In genomic region chr12:8810966-8811365, GRCm38 (mm10) we compare ENCODE assay signal across 13 mouse cellular contexts. TPM values are rescaled to one million over a fixed set of nuclear protein-coding genes. Genes with fewer than 3 reads are reported as not detected.
A peak's percentile ranks its signal among the peaks of the same experiment; 100 is the strongest.
DNase-seq lines count a peak whose midpoint lies in the region; ATAC-seq and TF ChIP-seq lines count a peak whose summit lies in the region.
"Had no signal": no experiment of that assay in that cellular context is flagged by ENCODE, and none has a peak within 500 bp of the region (broad histone marks: within the 10 kb centered on the region; RNA-seq: fewer than 3 reads in every experiment).

No protein-coding gene starts in this region.

- no peak overlapping the region for H3K4me2 ChIP-seq in kidney, embryonic 16.5 days (replicated peaks; ENCODE audit: low read depth, low read length)
- H3K4me2 ChIP-seq in intestine, embryonic 16.5 days (ENCODE audit: low read depth, low read length): no peak overlapping the region
- H3K4me2 ChIP-seq in lung, postnatal 0 days (replicated peaks; ENCODE audit: low read depth, low read length): no peak overlapping the region
- no peak overlapping the region for H3K4me2 ChIP-seq in stomach, embryonic 15.5 days
- H3K4me2 ChIP-seq: heart, embryonic 13.5 days; limb, embryonic 13.5 days; neural tube, embryonic 15.5 days had no signal

- TF ChIP-seq EP300 in lung, postnatal 0 days (IDR thresholded peaks at IDR 0.05): no peak; the same call in 1 of the 2 replicates

- no peak overlapping the region for H3K4me3 ChIP-seq in kidney, embryonic 16.5 days (ENCODE audit: low read length)
- H3K4me3 ChIP-seq in intestine, embryonic 16.5 days (ENCODE audit: low read length): no peak overlapping the region
- no peak overlapping the region for H3K4me3 ChIP-seq in lung, postnatal 0 days (ENCODE audit: low read depth, low read length)
- H3K4me3 ChIP-seq in stomach, embryonic 15.5 days (replicated peaks): no peak overlapping the region
- H3K4me3 ChIP-seq: heart, embryonic 13.5 days; left cerebral cortex, adult 2 months; limb, embryonic 13.5 days; megakaryocyte, embryonic 14.5 days; neural tube, embryonic 15.5 days had no signal

- H3K27ac ChIP-seq in kidney, embryonic 16.5 days (ENCODE audit: low read length): peak overlapping the region; percentile 77
- H3K27ac ChIP-seq in intestine, embryonic 16.5 days (ENCODE audit: low read length): peak overlapping the region; percentile 76
- H3K27ac ChIP-seq in lung, postnatal 0 days (ENCODE audit: low read length): peak overlapping the region; percentile 94
- H3K27ac ChIP-seq in stomach, embryonic 15.5 days: peak overlapping the region; percentile 85
- H3K27ac ChIP-seq: heart, embryonic 13.5 days; left cerebral cortex, adult 2 months; limb, embryonic 13.5 days; neural tube, embryonic 15.5 days had no signal

- ATAC-seq in kidney, embryonic 16.5 days (ENCODE audit: low FRiP score, low TSS enrichment): no peak
- no peak; the same call in 1 of the 2 replicates for ATAC-seq in intestine, embryonic 16.5 days
- ATAC-seq in lung, postnatal 0 days: peak; percentile 49
- peak; percentile 15; the same call in 1 of the 2 replicates for ATAC-seq in stomach, embryonic 15.5 days (ENCODE audit: insufficient read depth, low FRiP score, low read depth)

- intact Hi-C loops in left cerebral cortex, postnatal 36 days (cut with DNase I): no loop called here

- H3K9me3 ChIP-seq in kidney, embryonic 16.5 days (ENCODE audit: low read length): no peaks in the 10 kb centered on the region
- no peaks in the 10 kb centered on the region for H3K9me3 ChIP-seq in intestine, embryonic 16.5 days (ENCODE audit: control insufficient read depth, low read length)
- no peaks in the 10 kb centered on the region for H3K9me3 ChIP-seq in lung, postnatal 0 days (ENCODE audit: low read length)
- H3K9me3 ChIP-seq in stomach, embryonic 15.5 days: no peaks in the 10 kb centered on the region
- H3K9me3 ChIP-seq: heart, embryonic 13.5 days; limb, embryonic 13.5 days; neural tube, embryonic 15.5 days had no signal

- no peak for TF ChIP-seq CTCF in lung, postnatal 0 days (IDR thresholded peaks at IDR 0.05)

- no peak overlapping the region for H3K9ac ChIP-seq in kidney, embryonic 16.5 days (replicated peaks; ENCODE audit: low read length)
- no peak overlapping the region for H3K9ac ChIP-seq in intestine, embryonic 16.5 days (ENCODE audit: low read depth, low read length)
- H3K9ac ChIP-seq in lung, postnatal 0 days (replicated peaks; ENCODE audit: low read depth): no peak overlapping the region
- H3K9ac ChIP-seq in stomach, embryonic 15.5 days: no peak overlapping the region
- H3K9ac ChIP-seq: heart, embryonic 13.5 days; limb, embryonic 13.5 days; neural tube, embryonic 15.5 days had no signal

- 55% methylated on average over 2 of the region's 2 CpGs for WGBS in kidney, embryonic 16.5 days
- WGBS in intestine, embryonic 16.5 days: 63% methylated on average over 2 of the region's 2 CpGs
- WGBS in lung, postnatal 0 days: 32% methylated on average over 2 of the region's 2 CpGs
- 56% methylated on average over 2 of the region's 2 CpGs for WGBS in stomach, embryonic 15.5 days

- no peak for DNase-seq in kidney, postnatal 10 days
- DNase-seq in lung, postnatal 0 days (ENCODE audit: low spot score): peak; percentile 85
- DNase-seq in left cerebral cortex, postnatal 36 days (ENCODE audit: low spot score in 2 of 2): no peak
- no peak for DNase-seq in layer of hippocampus, postnatal 25 days (ENCODE audit: extremely low spot score in 1 of 2, low spot score in 1 of 2)
- DNase-seq: thymus, postnatal 25 days had no signal

- H3K36me3 ChIP-seq in kidney, embryonic 16.5 days (ENCODE audit: insufficient read depth, low read length): no peaks in the 10 kb centered on the region
- no peaks in the 10 kb centered on the region for H3K36me3 ChIP-seq in intestine, embryonic 16.5 days (ENCODE audit: control insufficient read depth, insufficient read depth, low read length)
- no peaks in the 10 kb centered on the region for H3K36me3 ChIP-seq in lung, postnatal 0 days (ENCODE audit: insufficient read depth, low read length)
- H3K36me3 ChIP-seq in stomach, embryonic 15.5 days: no peaks in the 10 kb centered on the region
- H3K36me3 ChIP-seq: heart, embryonic 13.5 days; limb, embryonic 13.5 days; neural tube, embryonic 15.5 days had no signal

- peaks cover 15% of the 10 kb centered on the region; the same call in 1 of the 2 replicates for H3K4me1 ChIP-seq in kidney, embryonic 16.5 days (ENCODE audit: insufficient read depth, low read length)
- H3K4me1 ChIP-seq in intestine, embryonic 16.5 days (ENCODE audit: control insufficient read depth, insufficient read depth, low read length): peaks cover 18% of the 10 kb centered on the region
- peaks cover 4% of the 10 kb centered on the region; the same call in 1 of the 2 replicates for H3K4me1 ChIP-seq in lung, postnatal 0 days (ENCODE audit: insufficient read depth, low read depth, low read length)
- peaks cover 13% of the 10 kb centered on the region for H3K4me1 ChIP-seq in stomach, embryonic 15.5 days
- H3K4me1 ChIP-seq: megakaryocyte, embryonic 14.5 days; neural tube, embryonic 15.5 days had no signal

- H3K27me3 ChIP-seq in kidney, embryonic 16.5 days (ENCODE audit: insufficient read depth, low read length): no peaks in the 10 kb centered on the region
- no peaks in the 10 kb centered on the region for H3K27me3 ChIP-seq in intestine, embryonic 16.5 days (replicated peaks; ENCODE audit: control insufficient read depth, insufficient read depth, low read length)
- H3K27me3 ChIP-seq in lung, postnatal 0 days (replicated peaks; ENCODE audit: insufficient read depth, low read length): no peaks in the 10 kb centered on the region
- H3K27me3 ChIP-seq in stomach, embryonic 15.5 days (replicated peaks): no peaks in the 10 kb centered on the region
- H3K27me3 ChIP-seq: limb, embryonic 13.5 days; neural tube, embryonic 15.5 days had no signal

RNA-seq across cellular contexts. Expression of gene Sdc1, which starts 39.8 kb away (rescaled TPM):
- polyA plus RNA-seq in kidney, embryonic 16.5 days (2015; fragmentation: Nextera tagmentation; extraction: Ambion mirVana): 65.4 and 66.9 TPM in 2 replicates
- polyA plus RNA-seq in intestine, embryonic 16.5 days (2015; fragmentation: Nextera tagmentation; extraction: Ambion mirVana): 102 and 109 TPM in 2 replicates
- polyA plus RNA-seq in lung, postnatal 0 days (2015; fragmentation: Nextera tagmentation; extraction: Ambion mirVana): 303 and 306 TPM in 2 replicates
- 131 and 142 TPM in 2 replicates for polyA plus RNA-seq in stomach, embryonic 15.5 days (2015; fragmentation: Nextera tagmentation; extraction: Ambion mirVana)
- total RNA-seq in left cerebral cortex, postnatal 36 days (2021): 1 to 10 TPM; 1.4 to 1.6 TPM
- 1 to 10 TPM; 1.3 to 1.8 TPM for total RNA-seq in layer of hippocampus, postnatal 25 days (2021)

Comparison
In these comparisons a context has a peak if more than half of its experiments do, and no peak if none do; other contexts are left out.
1. ATAC-seq: peak in lung, postnatal 0 days (single experiment) and stomach, embryonic 15.5 days (single experiment); none in kidney, embryonic 16.5 days (single experiment) and intestine, embryonic 16.5 days (single experiment).
2. Peak in every context shown above with its lines, with median percentiles within 50 percentile points of each other: H3K27ac ChIP-seq.